Mouse (Mus musculus): ENCODE measurements around the gene Notch1. TPM values are rescaled to one million over a fixed set of nuclear protein-coding genes. Genes with fewer than 3 reads are reported as not detected.

Gene Notch1
- 0.01 TPM in 2 replicates for polyA plus RNA-seq (2012)

GRCm38 (mm10) chr2:26516275-26516674 is at the start of gene Notch1:
Notch1 (minus strand) TSS chr2:26516663.
- no peak for TF ChIP-seq GATA1 (IDR thresholded peaks at IDR 0.05; ENCODE audit: low read length)

DNA sequence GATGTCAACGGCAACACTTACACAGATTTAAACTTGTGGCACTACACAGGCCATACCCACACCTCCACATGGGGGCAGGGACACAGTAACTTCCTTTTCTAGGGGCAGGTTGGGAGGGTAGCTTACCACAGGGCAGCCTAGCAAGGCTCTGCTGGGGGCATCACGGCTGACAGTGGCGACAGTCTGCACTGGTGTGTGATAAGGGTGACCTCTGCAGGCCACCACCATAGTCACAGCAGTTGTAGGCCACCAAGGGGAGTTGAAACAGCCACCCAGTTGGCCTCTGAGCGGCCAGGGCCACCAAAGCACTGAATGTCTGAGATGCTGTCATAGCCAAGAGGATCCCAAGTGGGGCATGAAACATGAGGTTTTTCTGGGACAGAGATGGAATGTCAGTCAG is 49.8 kb upstream of the Notch1 start:
- no peak for TF ChIP-seq GATA1 (IDR thresholded peaks at IDR 0.05; ENCODE audit: low read length)

DNA sequence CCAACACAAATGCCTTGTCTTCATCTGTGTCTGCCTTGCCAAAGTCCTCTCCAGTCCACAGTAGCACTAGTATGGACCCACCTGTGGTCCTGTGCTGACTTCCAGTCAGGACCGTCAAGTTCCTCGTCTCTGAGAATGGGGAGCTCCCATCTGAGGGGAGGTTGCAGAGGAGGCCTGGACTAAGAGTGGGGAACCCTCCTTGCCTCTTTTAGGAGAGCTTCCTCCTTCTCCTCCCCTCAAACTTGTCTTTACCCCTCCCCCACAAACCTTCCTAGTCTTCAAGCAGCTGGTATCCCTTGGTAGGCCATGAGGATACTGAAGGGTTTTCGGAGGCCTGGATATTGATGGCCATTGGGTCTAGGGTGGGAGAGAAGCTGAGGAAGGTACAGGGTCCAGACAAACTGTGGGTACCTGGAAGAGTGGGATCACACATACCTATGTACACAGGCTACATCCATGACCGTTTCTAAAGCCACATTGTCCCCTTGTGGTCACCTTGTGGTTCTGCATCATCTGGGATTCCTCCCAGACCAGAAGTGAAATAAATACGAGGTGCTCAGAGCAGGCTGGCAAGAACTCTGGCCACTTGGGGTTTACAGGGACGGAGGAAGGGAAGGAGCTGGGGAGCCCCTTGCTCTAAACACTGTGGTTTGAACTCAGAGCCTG is 45.0 kb upstream of the Notch1 start:
- no peak for TF ChIP-seq GATA1 (IDR thresholded peaks at IDR 0.05; ENCODE audit: low read length)

DNA sequence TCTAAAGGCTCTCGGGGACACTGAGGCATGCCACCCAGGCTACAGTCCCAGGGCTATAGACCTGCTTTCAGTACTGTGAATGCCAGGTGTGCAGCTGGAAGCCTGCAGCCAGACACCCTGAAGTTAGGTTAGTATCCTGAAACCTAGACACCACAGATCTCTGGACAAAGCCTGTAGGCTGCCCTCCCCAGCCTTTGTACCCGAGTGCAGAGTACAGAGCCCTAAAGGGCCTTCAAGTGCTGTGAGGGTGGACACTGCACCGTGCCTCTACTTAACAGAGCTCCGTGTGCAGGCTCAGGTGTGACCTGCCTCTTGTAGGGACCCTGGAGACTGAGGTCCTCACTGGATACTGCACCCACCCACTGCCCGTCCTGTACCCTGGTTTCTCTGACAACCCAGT is 44.0 kb upstream of the Notch1 start:
- TF ChIP-seq GATA1 (IDR thresholded peaks at IDR 0.05; ENCODE audit: low read length): no peak

DNA sequence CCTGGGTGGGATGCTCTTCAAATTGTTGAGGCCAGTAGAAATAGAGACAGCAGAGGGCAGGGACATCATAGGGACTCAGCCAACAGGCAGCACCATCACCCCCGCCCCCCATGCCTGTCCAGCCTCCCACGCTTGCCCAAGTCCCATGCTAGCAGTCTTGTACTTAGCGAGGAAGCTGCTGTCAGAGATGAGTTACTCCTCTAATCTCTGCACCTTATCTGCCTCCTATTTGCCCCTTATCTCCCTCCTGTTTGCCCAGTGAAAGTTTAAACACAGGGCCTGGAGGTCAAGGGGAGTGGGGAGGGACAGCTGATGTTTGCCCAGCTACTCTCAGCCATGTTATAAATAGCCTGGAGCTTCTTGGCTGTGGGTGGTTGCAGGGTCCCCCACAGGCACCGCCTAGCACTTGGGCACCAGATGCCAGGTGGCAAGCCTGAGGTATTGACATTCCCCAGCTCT is 40.1 kb upstream of the Notch1 start:
- no peak for TF ChIP-seq GATA1 (IDR thresholded peaks at IDR 0.05; ENCODE audit: low read length)

DNA sequence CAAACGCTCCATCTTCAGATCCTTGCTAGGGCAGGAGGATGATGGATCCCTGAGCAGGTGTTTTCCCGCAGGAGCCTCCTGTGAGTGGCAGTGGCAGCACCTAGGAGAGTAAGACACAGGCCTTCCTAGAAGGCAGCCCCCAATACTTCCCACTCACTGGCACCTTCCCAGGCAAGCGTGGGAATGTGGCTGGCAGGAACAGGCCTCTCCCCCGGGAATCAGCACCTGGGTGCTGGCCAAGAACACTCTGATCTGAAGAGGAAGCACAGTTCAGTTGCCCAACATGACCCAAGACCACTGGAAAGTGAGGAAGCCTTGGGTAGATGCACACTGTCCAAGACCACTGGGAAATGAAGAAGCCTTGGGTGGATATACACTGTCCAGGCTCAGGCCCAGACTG is 38.6 kb upstream of the Notch1 start:
- no peak for TF ChIP-seq GATA1 (IDR thresholded peaks at IDR 0.05; ENCODE audit: low read length)

GRCm38 (mm10) chr2:26553904-26554303 is 37.4 kb upstream of the Notch1 start:
- TF ChIP-seq GATA1 (IDR thresholded peaks at IDR 0.05; ENCODE audit: low read length): no peak

- TF ChIP-seq GATA1 (IDR thresholded peaks at IDR 0.05; ENCODE audit: low read length): no peak
These were observed 35.6 kb upstream of the Notch1 start for GRCm38 (mm10) chr2:26552066-26552465.

GRCm38 (mm10) chr2:26551446-26551845 is 35.0 kb upstream of the Notch1 start:
- TF ChIP-seq GATA1 (IDR thresholded peaks at IDR 0.05; ENCODE audit: low read length): no peak

DNA sequence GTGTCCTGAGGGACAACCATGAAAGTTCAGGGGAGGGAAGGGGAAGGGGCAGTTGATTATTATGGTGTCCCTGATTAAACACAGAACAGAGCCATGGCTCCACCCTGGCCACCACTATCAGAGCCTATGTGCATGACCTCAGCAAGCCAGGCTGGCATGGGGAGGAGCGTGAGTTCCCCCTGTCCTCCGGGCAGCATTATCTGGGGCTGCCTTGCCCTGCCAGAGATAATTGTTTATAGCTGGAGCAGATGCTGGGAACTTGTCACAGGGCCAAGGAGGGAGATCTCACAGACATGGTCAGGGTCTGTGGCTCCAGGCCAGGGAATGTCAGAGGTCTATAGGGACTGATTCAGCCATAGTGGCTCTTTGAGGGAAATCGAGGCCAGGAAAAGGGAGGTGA is 34.3 kb upstream of the Notch1 start:
- no peak for TF ChIP-seq GATA1 (IDR thresholded peaks at IDR 0.05; ENCODE audit: low read length)

GRCm38 (mm10) chr2:26550205-26550604 is 33.7 kb upstream of the Notch1 start:
- TF ChIP-seq GATA1 (IDR thresholded peaks at IDR 0.05; ENCODE audit: low read length): no peak

DNA sequence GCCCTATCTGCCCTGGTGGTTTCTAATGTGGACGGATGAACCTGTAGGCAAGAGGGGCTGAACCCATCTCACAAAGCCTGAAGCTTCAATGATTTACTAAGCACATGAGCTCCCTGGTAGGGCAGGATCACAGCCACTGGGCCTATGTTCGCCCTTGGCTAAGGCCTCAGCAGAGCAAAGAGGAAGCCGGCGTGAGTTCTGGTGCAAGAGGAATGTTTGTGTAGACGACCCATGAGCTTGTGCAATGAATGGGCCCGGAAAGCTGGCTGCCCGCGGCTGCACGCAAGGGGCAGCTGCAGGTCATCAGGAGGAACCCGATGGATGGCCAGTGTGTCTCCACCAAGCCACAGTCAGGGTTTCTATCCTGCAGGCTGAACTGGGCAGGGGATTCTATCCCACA is 33.3 kb upstream of the Notch1 start:
- no peak for TF ChIP-seq GATA1 (IDR thresholded peaks at IDR 0.05; ENCODE audit: low read length)

DNA sequence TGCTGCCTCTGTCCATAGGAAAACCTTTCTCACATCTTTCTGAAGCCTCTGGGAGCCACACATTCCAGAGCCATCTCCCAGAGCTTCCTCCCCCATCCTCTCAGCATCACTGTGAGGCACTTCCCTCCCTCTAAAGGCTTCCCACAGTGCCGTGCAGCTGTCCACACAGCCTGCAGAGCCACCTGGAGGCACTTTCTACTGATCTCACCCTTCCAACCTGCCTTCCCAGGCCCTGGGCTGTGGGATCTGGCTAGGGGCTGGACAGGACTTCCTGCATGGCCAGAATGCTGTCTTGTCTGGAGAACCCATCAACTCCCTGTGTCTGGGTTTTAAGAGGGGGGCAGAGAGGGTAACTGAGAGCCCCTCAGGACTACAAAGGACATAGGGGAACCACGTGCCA is 31.0 kb upstream of the Notch1 start:
- no peak for TF ChIP-seq GATA1 (IDR thresholded peaks at IDR 0.05; ENCODE audit: low read length)

GRCm38 (mm10) chr2:26544265-26544664 is 27.8 kb upstream of the Notch1 start:
- TF ChIP-seq GATA1 (IDR thresholded peaks at IDR 0.05; ENCODE audit: low read length): no peak

- TF ChIP-seq GATA1 (IDR thresholded peaks at IDR 0.05; ENCODE audit: low read length): no peak
These were observed 27.3 kb upstream of the Notch1 start for GRCm38 (mm10) chr2:26543768-26544167.

GRCm38 (mm10) chr2:26543155-26543554 is 26.7 kb upstream of the Notch1 start:
- TF ChIP-seq GATA1 (IDR thresholded peaks at IDR 0.05; ENCODE audit: low read length): no peak

- no peak for TF ChIP-seq GATA1 (IDR thresholded peaks at IDR 0.05; ENCODE audit: low read length)
These were observed 24.9 kb upstream of the Notch1 start for GRCm38 (mm10) chr2:26541258-26541910.

All from G1E-ER4 (cell line).